Mouse (Mus musculus) bone marrow macrophage, adult 2 months (primary cell): ENCODE data around the gene Frmd4a.

Experiments used
- CTCF ChIP-seq: IDR thresholded peaks from 2 replicates; pipeline ENCODE4 v1.5.1; 2012; ENCODE audit warnings: low read depth, mild to moderate bottlenecking, low read length, moderate library complexity
- POLR2A ChIP-seq: IDR thresholded peaks from 2 replicates; pipeline ENCODE4 v1.6.1; 2012; ENCODE audit warnings: mild to moderate bottlenecking, low read depth, low read length, borderline replicate concordance

DNA sequence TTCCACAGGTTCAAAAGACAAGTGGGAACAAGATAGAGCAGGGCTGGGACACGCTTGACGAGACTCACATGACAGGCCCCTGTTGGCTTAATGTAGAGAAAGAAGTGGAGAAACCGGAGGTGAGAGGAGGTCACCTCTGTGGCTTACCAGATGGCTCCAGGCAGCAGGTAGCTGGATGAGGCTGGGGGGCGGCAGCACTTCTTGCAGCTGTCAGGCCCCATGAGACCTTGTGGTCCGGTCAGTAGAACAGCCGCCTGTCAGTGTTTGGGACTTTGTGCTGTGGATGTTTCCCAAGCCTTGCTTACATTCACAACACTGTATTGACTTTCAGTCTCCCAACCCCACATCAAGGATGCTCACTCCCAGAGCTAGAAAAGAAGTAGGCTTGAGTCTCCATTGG lies 515.4 kb downstream of the Frmd4a start:
- TF ChIP-seq CTCF, result no peak
- TF ChIP-seq POLR2A, result no peak
